Mouse (Mus musculus) lung, postnatal 0 days (tissue): ENCODE measurements at regions not wholly inside any gene's neighbourhood (a gene's known extent, or its start where the extent isn't known, plus 50 kb on each side); places are given as distances from the start of the nearest gene placed in this dataset.
A peak's percentile ranks its signal among the peaks of the same experiment; 100 is the strongest.

Source experiments
- ATAC-seq: fragments of 200-750 bp; cut with Nextera tagmentation; 2 replicates; pipeline ENCODE4 v1.8.0; 2017; ENCODE audit warnings: moderate library complexity
- DNase-seq: peaks from one replicate; pipeline ENCODE4 v3.0.0-alpha.2; 2016; ENCODE audit warnings: low spot score
- H3K27ac ChIP-seq: fragments of 300-500 bp; sonication (generic); 2 replicates; pipeline ENCODE4 v1.5.1; 2014; ENCODE audit warnings: antibody characterized with exemption, mild to moderate bottlenecking, low read length, mixed read lengths
- H3K27me3 ChIP-seq: fragments of 300-500 bp; sonication (generic); replicated peaks from 2 replicates; pipeline ENCODE4 v1.6.1; 2014; ENCODE audit warnings: low read length, mixed read lengths; ENCODE audit not compliant: insufficient read depth
- H3K36me3 ChIP-seq: fragments of 300-500 bp; sonication (generic); 2 replicates; pipeline ENCODE4 v1.6.1; 2014; ENCODE audit warnings: low read length, mixed read lengths; ENCODE audit not compliant: insufficient read depth
- H3K4me1 ChIP-seq: fragments of 300-500 bp; sonication (generic); 2 replicates; pipeline ENCODE4 v1.6.1; 2014; ENCODE audit warnings: antibody characterized with exemption, low read depth, low read length, mixed read lengths; ENCODE audit not compliant: insufficient read depth
- H3K4me2 ChIP-seq: fragments of 300-500 bp; sonication (generic); replicated peaks from 2 replicates; pipeline ENCODE4 v1.6.1; 2014; ENCODE audit warnings: low read depth, mild to moderate bottlenecking, low read length, moderate library complexity, mixed read lengths
- H3K4me3 ChIP-seq: fragments of 300-500 bp; sonication (generic); 2 replicates; pipeline ENCODE4 v1.5.1; 2014; ENCODE audit warnings: low read depth, low read length
- H3K9ac ChIP-seq: fragments of 300-500 bp; sonication (generic); replicated peaks from 2 replicates; pipeline ENCODE4 v1.6.1; 2014; ENCODE audit warnings: low read depth, mild to moderate bottlenecking
- H3K9me3 ChIP-seq: fragments of 300-500 bp; sonication (generic); 2 replicates; pipeline ENCODE4 v1.6.1; 2016; ENCODE audit warnings: low read length, mixed read lengths
- CTCF ChIP-seq: IDR thresholded peaks from 2 replicates; pipeline ENCODE4 v1.5.1; 2016; ENCODE audit warnings: antibody characterized with exemption, mild to moderate bottlenecking
- EP300 ChIP-seq: IDR thresholded peaks from 2 replicates; pipeline ENCODE4 v1.6.1; 2016; ENCODE audit warnings: antibody characterized with exemption, mild to moderate bottlenecking, control low read depth
- WGBS: fragments of 180-500 bp; shearing (Covaris S2); extraction: QIAGEN DNeasy Blood & Tissue Kit; methylation state at CpG from one replicate; pipeline ENCODE4 v1.1.7; 2014; 5-methylcytosine and 5-hydroxymethylcytosine counted together

DNA sequence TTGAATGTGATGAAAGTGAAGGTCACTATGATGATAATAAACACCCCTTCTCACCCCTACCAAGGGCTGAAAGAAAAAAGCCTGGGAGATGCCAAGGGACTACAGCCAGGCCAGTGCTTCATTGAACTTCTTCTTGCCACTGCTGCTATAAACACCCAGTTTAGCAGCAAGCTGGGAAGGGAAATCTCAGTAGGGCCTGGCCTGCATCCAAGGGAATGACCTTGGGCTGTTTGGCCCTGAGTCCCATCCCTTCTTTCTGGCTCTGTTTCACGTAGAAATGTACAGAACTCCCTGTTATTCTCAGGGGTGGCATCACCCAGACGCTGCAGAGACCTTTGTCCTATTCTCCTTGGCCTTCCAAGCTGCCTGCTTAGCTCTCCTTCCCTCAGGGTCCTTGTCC, 450.0 kb upstream of the Tle4 start:
- no peak for ATAC-seq
- no peak overlapping the region for H3K4me2 ChIP-seq
- no peak overlapping the region for H3K27ac ChIP-seq
- H3K4me3 ChIP-seq, result no peak overlapping the region
- 47% methylated on average over 2 of the region's 2 CpGs for WGBS
- no peaks in the 10 kb centered on the region for H3K4me1 ChIP-seq
- H3K27me3 ChIP-seq, result no peaks in the 10 kb centered on the region
- no peak overlapping the region for H3K9ac ChIP-seq
- no peaks in the 10 kb centered on the region for H3K36me3 ChIP-seq
- no peak for DNase-seq
- TF ChIP-seq CTCF, result no peak
- TF ChIP-seq EP300, result no peak
- no peaks in the 10 kb centered on the region for H3K9me3 ChIP-seq

DNA sequence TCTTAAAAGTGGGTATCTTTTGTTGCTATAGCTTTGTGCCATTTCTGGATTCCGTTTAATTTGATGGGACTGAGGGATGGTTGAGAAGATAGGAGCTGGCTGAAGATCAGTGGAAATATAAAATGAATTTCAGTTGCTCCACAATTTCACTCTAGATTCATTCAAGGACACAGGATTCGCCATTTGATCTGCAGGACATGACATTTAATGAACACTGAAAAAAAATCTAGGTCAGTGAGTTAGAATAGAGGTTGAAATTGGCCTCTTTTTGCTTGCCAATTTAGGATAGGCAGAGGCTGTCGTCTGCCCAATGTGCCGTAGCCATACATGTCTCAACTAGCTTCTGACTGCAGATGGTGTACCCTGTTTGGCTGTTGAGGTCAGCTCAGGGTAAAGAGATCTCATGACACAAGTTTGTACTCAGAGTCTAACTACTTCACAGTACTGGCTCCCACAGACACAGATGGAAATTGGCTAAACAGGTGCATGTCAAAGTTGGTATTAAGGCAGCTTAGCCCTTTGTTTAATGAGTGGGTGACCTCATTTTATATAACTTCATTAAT, 449.5 kb upstream of the Tle4 start:
- H3K4me2 ChIP-seq, result no peak overlapping the region
- WGBS, result 90% methylated on average over 4 of the region's 4 CpGs
- no peaks in the 10 kb centered on the region for H3K4me1 ChIP-seq
- H3K36me3 ChIP-seq, result no peaks in the 10 kb centered on the region
- no peak for DNase-seq
- H3K27ac ChIP-seq, result no peak overlapping the region
- no peak overlapping the region for H3K9ac ChIP-seq
- TF ChIP-seq CTCF (no peak), EP300 (no peak)
- no peaks in the 10 kb centered on the region for H3K9me3 ChIP-seq
- no peak overlapping the region for H3K4me3 ChIP-seq
- no peaks in the 10 kb centered on the region for H3K27me3 ChIP-seq
- no peak for ATAC-seq

DNA sequence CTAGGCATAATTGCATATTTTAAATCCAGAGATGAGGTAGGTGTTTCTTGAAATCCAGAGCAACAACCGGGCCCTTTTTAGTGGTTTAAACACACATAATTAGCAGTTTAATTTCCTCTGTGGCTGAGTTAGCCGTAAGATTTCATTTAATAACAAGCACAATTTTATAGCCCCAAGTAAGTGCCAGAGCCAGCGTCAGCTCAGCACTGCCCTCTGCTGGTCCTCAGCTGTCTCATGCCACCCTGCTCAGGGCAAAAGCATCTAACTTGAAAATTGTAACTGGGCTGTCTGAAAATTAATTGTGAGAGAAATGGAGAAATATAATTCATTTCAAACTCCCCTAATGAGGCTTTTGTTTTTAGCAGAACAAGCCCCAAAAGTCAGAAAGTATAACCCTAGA, 437.7 kb upstream of the Tle4 start:
- Histone ChIP-seq H3K9me3 (no peaks in the 10 kb centered on the region), H3K27ac (no peak overlapping the region), H3K4me1 (no peaks in the 10 kb centered on the region), H3K36me3 (no peaks in the 10 kb centered on the region), H3K9ac (no peak overlapping the region), H3K4me2 (no peak overlapping the region), H3K4me3 (no peak overlapping the region), H3K27me3 (no peaks in the 10 kb centered on the region)
- TF ChIP-seq EP300 (no peak), CTCF (peak; percentile 92)
- WGBS, result 10% methylated on average over 3 of the region's 3 CpGs
- peak; percentile 35; the same call in 1 of the 2 replicates for ATAC-seq
- peak; percentile 82 for DNase-seq

DNA sequence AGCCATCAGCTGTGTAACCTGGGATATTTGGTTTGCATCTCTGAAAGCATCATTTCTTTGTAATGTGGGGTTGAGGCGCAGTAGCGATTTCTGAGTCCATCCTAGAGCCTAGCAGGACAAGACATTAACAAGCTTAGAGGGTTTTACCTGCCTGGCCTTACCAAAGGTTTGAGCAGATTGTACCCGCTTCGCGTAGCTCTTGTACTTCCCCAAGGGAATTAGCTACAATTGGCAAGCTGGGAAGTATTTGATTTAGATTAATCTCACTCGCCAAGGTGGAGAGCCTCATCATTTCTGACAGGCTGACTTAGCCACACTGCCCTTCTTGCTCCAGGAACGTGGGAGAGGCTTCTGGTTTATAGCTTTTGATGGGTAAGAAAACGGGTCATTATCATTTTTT, 436.1 kb upstream of the Tle4 start:
- WGBS, result 65% methylated on average over 8 of the region's 8 CpGs
- TF ChIP-seq EP300 (no peak), CTCF (no peak)

DNA sequence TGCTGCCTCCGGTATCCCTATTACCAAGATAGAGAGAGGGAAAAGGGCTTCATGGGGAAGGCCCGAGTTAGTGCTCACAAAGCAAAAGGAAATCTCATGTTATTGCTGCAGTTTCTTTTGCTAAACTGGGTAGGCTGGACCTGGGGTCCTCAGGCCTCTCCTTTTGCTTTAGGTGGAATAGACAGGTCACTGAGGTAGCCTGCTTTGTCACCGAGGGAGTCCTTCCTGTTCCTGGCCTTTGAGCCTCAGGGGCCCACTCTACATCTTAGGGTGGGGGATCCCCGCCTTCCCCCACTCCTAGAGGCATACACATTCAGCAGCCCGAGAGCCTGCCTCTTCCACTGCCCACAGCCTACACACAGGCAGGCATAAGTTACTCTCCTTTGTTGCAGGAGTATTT, 435.5 kb upstream of the Tle4 start:
- DNase-seq, result no peak
- H3K36me3 ChIP-seq, result no peaks in the 10 kb centered on the region
- H3K27me3 ChIP-seq, result no peaks in the 10 kb centered on the region
- H3K4me3 ChIP-seq, result no peak overlapping the region
- no peak for TF ChIP-seq CTCF
- no peak for TF ChIP-seq EP300
- 81% methylated on average over 5 of the region's 5 CpGs for WGBS
- no peak overlapping the region for H3K9ac ChIP-seq
- no peak overlapping the region for H3K27ac ChIP-seq
- ATAC-seq, result no peak
- H3K4me2 ChIP-seq, result no peak overlapping the region
- no peaks in the 10 kb centered on the region for H3K4me1 ChIP-seq
- no peaks in the 10 kb centered on the region for H3K9me3 ChIP-seq

More for the DNA sequence above, 436.1 kb upstream of the Tle4 start:
- no peak for DNase-seq
- no peaks in the 10 kb centered on the region for H3K4me1 ChIP-seq
- H3K4me2 ChIP-seq, result no peak overlapping the region
- ATAC-seq, result no peak
- H3K36me3 ChIP-seq, result no peaks in the 10 kb centered on the region
- H3K9me3 ChIP-seq, result no peaks in the 10 kb centered on the region
- H3K9ac ChIP-seq, result no peak overlapping the region
- H3K27ac ChIP-seq, result no peak overlapping the region
- no peaks in the 10 kb centered on the region for H3K27me3 ChIP-seq
- H3K4me3 ChIP-seq, result no peak overlapping the region

DNA sequence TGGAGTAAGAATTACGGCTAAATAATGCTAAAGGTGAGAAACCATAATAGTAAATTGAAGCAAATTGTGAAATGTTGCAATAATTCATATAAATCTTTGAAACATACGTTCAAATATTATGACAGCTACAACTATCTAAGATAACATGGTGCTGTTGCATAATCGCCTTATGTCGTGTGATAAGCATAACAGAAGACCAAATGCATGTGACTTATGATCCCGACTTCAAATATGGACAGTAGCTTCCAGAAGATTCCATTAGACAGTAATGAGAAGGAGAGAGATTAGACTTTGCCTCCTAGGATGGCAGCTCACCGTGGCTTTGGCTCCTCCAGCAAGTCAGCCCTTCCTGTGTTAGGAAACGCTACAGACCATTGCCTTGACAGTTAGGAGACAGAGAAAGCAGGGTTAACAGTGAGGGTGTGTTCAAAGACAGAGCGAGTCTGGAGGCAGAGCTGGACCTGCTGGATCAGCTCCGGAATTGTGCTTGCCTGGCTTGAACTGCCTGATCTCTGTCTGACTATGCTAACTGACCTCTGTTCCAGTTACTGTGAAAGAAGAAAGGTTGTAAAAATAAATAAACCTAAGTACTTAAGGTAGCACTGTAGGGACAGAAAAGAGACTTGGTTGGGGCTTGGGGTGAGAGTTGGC, 434.6 kb upstream of the Tle4 start:
- DNase-seq (no peak), ATAC-seq (no peak)
- no peak overlapping the region for H3K27ac ChIP-seq
- TF ChIP-seq CTCF (no peak), EP300 (no peak)
- no peak overlapping the region for H3K4me2 ChIP-seq
- WGBS, result 51% methylated on average over 9 of the region's 9 CpGs
- H3K4me3 ChIP-seq, result no peak overlapping the region
- H3K27me3 ChIP-seq, result no peaks in the 10 kb centered on the region
- H3K9me3 ChIP-seq, result no peaks in the 10 kb centered on the region
- no peak overlapping the region for H3K9ac ChIP-seq
- H3K4me1 ChIP-seq, result no peaks in the 10 kb centered on the region
- H3K36me3 ChIP-seq, result no peaks in the 10 kb centered on the region

DNA sequence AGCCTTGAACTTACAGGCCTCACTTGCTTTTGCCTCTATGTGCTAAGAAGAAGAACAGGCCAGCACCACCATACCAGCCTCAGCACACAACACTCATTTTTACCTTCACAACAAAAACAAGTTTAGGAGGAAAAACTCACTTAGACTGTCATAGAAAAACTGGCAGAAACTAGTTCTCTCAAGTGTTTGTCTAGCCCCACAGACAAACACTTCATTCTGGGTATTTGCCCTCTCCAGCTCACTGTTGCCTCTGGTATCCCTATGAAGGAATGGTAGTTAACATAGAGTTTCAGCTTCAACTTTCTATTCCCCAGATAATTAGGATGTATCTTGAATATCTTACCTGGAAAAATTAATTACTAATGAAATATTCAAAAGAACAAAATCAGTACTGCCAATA, 433.6 kb upstream of the Tle4 start:
- DNase-seq (peak; percentile 31), ATAC-seq (peak; percentile 50)
- no peaks in the 10 kb centered on the region for H3K36me3 ChIP-seq
- no peaks in the 10 kb centered on the region for H3K4me1 ChIP-seq
- H3K27me3 ChIP-seq, result no peaks in the 10 kb centered on the region
- TF ChIP-seq EP300 (no peak; the same call in 1 of the 2 replicates), CTCF (no peak)
- H3K4me2 ChIP-seq, result no peak overlapping the region
- no peak overlapping the region for H3K27ac ChIP-seq
- H3K9me3 ChIP-seq, result no peaks in the 10 kb centered on the region
- H3K9ac ChIP-seq, result no peak overlapping the region
- H3K4me3 ChIP-seq, result no peak overlapping the region
